Mouse (Mus musculus) heart, adult 2 months (tissue): ENCODE results near the gene Tubb4a. TPM values are rescaled to one million over a fixed set of nuclear protein-coding genes. Genes with fewer than 3 reads are reported as not detected.

Source experiments
- DNase-seq, 2 experiments: peaks; one replicate each; pipeline ENCODE4 v3.0.0; 2021
- H3K27ac ChIP-seq: fragments of 200-600 bp; 2 replicates; pipeline ENCODE4 v1.8.1; 2022
- H3K27me3 ChIP-seq: fragments of 200-500 bp; 2 replicates; pipeline ENCODE4 v1.6.1; 2012; ENCODE audit warnings: mild to moderate bottlenecking, low read length, inconsistent platforms, mixed read lengths; ENCODE audit not compliant: control insufficient read depth, insufficient read depth
- H3K36me3 ChIP-seq: fragments of 200-500 bp; 2 replicates; pipeline ENCODE4 v1.6.1; 2012; ENCODE audit warnings: low read length, inconsistent platforms; ENCODE audit not compliant: control insufficient read depth, insufficient read depth
- H3K4me1 ChIP-seq: fragments of 200-500 bp; 2 replicates; pipeline ENCODE4 v1.6.1; 2011; ENCODE audit warnings: low read length; ENCODE audit not compliant: control insufficient read depth, insufficient read depth
- H3K4me3 ChIP-seq: fragments of 200-600 bp; 2 replicates; pipeline ENCODE4 v1.8.1; 2022
- H3K79me2 ChIP-seq: fragments of 200-500 bp; replicated peaks from 2 replicates; pipeline ENCODE4 v1.6.1; 2012; ENCODE audit warnings: mild to moderate bottlenecking, inconsistent platforms, low read length, moderate library complexity, mixed read lengths; ENCODE audit not compliant: control insufficient read depth, insufficient read depth
- H3K9ac ChIP-seq: fragments of 200-500 bp; 2 replicates; pipeline ENCODE4 v1.6.1; 2012; ENCODE audit warnings: low read depth, mild to moderate bottlenecking, control low read depth, inconsistent platforms, low read length, mixed read lengths
- CTCF ChIP-seq: fragments of 200-600 bp; IDR thresholded peaks from 2 replicates; pipeline ENCODE4 v1.8.1; 2022; ENCODE audit warnings: antibody characterized with exemption, mild to moderate bottlenecking, moderate library complexity
- EP300 ChIP-seq: fragments of 200-500 bp; IDR thresholded peaks from 2 replicates; pipeline ENCODE4 v1.6.1; 2011; ENCODE audit warnings: low read depth, low read length, control low read depth; ENCODE audit not compliant: insufficient read depth
- POLR2A ChIP-seq: fragments of 200-500 bp; IDR thresholded peaks from 2 replicates; pipeline ENCODE4 v1.6.1; 2011; ENCODE audit warnings: mild to moderate bottlenecking, low read depth, low read length, control low read depth; ENCODE audit not compliant: insufficient read depth
- WGBS: fragments of 180-500 bp; shearing (Covaris S2); methylation state at CpG from one replicate; pipeline ENCODE4 v1.1.7; 2018; 5-methylcytosine and 5-hydroxymethylcytosine counted together
- intact Hi-C: fragments of 180-260 bp; cut with DNase I; formaldehyde crosslinking; loops from one replicate; pipeline ENCODE4 v1.15.1; 2025
- polyA plus RNA-seq: library from polyadenylated mRNA; depleted of rRNA; stranded (reverse); fragments of >200 nt; gene quantifications from 2 replicates; pipeline ENCODE4 v1.2.3, GENCODE M21; 2012
- total RNA-seq, 2 experiments: library from RNA; stranded (reverse); gene quantifications; 2 replicates each; pipeline ENCODE4 v1.2.3; 2021

Tubb4a gene
- total and polyA plus RNA-seq, 3 experiments = 1.5 to 4.0 (median 2.7) TPM

DNA sequence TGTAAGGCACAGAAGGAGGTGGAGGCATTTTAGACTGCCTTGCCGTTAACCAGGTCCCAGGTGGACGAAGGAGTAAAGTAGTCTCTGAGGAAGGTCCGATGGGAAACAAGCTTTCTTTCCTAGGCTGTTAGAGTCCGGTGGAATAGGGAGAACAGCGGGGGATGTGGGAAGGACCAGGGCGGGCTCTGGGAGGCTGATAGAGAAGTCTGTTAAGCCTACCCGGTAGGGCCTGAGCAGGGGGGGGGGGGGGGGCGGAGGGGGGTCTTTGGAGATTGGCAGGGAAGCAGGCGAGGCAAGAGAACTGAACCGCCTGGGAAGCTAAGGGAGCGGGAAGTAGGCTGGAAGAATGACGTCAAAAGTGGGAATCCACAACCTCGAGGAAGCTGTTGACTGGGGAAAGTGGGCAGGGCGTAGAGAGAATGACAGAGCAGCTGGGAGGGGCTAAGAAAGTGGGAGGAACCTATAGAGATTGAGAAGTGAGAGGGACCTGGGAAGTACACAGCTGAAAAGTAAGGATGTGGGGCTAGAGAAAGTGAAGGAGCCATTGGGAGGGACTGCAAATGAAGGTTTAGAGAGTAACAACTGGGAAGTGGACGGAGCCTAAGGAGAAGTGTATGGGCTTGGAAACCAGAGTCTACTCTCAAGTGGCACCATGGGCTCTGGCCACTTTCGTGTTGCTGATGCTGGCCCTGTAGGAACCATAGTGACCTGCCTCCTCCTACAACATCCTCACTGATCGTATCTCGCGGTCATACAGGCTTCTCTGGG is 8.5 kb upstream of the Tubb4a start:
- intact Hi-C loops = loop anchor here (1.0 to 2.0 kb wide), 4 partner anchors 71 to 239 kb away; partner anchors contain the start of gene Alkbh7
- no peak overlapping the region for H3K27ac ChIP-seq

DNA sequence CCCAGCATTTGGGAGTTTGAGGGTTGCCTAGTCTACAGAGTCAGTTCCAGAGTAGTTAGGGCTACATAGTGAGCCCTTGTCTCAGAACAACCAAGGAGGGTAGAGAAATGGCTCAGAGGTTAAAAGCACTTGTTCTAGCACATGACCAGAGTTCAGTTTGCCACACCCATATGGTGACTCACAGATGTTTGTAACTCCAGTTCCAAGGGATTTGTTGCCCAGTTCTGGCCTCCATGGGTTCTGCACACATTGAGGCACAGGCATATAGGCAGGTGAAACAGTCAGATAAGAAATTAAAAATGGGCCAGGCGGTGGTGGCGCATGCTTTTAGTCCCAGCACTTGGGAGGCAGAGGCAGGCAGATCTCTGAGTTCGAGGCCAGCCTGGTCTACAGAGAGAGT is 6.6 kb upstream of the Tubb4a start:
- Histone ChIP-seq H3K27ac (no peak overlapping the region), H3K27me3 (no peaks in the 10 kb centered on the region), H3K9ac (no peak overlapping the region), H3K4me3 (no peak overlapping the region), H3K79me2 (no peaks in the 10 kb centered on the region), H3K36me3 (no peaks in the 10 kb centered on the region), H3K4me1 (no peaks in the 10 kb centered on the region)
- intact Hi-C loops = no loop called here
- TF ChIP-seq POLR2A (no peak), CTCF (no peak), EP300 (no peak)
- no peak for DNase-seq
- 98% methylated on average over 3 of the region's 3 CpGs for WGBS

More for the DNA sequence above, 8.5 kb upstream of the Tubb4a start:
- no peaks in the 10 kb centered on the region for H3K79me2 ChIP-seq
- peak; percentile 65 to 75 for DNase-seq
- H3K9ac ChIP-seq = no peak overlapping the region
- H3K27me3 ChIP-seq = no peaks in the 10 kb centered on the region
- no peaks in the 10 kb centered on the region for H3K36me3 ChIP-seq
- no peaks in the 10 kb centered on the region for H3K4me1 ChIP-seq
- 2% methylated on average over 18 of the region's 19 CpGs for WGBS
- peak overlapping the region; percentile 14; the same call in 1 of the 2 replicates for H3K4me3 ChIP-seq
- TF ChIP-seq CTCF (no peak), POLR2A (no peak), EP300 (no peak)

DNA sequence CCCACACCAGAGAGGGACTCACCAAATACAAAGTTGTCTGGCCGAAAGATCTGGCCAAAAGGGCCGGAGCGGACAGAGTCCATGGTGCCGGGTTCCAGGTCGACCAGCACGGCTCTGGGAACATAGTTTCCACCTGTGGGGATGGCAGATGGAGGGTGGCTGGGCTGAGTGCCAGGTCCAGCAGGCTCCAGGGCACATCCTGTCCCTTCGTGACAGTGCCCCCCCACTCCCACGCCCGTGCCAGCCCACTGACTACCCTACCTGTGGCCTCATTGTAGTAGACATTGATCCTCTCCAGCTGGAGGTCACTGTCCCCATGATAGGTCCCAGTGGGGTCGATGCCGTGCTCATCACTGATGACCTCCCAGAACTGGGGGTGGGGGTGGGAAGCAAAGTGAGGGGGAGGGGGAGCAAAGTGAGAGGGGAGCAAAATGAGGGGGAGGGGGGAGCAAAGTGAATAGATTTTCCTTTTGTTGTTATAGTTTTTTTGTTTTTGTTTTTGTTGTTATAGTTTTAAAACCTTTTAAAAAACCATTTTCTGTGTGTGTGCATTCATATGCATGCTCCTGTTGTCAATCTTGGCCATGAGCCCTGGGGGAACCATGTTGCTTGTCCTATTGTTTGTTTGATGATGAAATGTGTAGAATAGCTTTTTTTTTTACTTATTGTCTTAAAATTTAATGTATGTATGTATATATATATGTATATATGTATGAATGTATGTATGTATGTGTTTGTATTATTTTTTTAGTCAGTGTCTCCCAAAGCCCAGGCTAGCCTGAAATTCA is 1.4 kb downstream of the Tubb4a start:
- no peak for DNase-seq
- no peaks in the 10 kb centered on the region for H3K4me1 ChIP-seq
- no peak overlapping the region for H3K27ac ChIP-seq
- 80% methylated on average over 11 of the region's 11 CpGs for WGBS
- intact Hi-C loops = no loop called here
- H3K36me3 ChIP-seq = no peaks in the 10 kb centered on the region
- H3K4me3 ChIP-seq = no peak overlapping the region
- H3K27me3 ChIP-seq = no peaks in the 10 kb centered on the region; the same call in 1 of the 2 replicates
- no peak for TF ChIP-seq CTCF
- no peak for TF ChIP-seq POLR2A
- no peak for TF ChIP-seq EP300
- H3K9ac ChIP-seq = no peak overlapping the region
- H3K79me2 ChIP-seq = no peaks in the 10 kb centered on the region

DNA sequence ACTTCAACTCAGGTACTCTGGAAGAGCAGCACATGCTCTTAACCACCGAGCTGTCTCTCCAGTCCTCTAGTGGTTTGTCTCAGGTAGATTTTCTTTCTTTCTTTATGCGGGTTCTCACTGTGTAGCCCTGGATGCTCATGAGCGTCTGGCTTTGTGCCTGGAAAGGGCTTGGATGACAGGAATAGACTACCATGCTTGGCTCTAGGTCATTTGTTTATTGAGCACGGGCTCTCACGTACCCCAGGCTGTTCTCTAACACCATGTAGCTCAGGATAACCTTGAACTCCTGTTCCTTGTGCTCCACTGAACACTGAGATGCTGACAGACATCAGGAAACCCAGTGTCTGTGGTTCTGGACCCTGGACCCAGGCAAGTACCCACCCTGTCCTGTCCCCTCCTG is 5.1 kb downstream of the Tubb4a start:
- H3K9ac ChIP-seq = no peak overlapping the region
- H3K79me2 ChIP-seq = no peaks in the 10 kb centered on the region
- no peak overlapping the region for H3K4me3 ChIP-seq
- H3K36me3 ChIP-seq = no peaks in the 10 kb centered on the region
- H3K27ac ChIP-seq = no peak overlapping the region
- TF ChIP-seq CTCF (no peak), POLR2A (no peak), EP300 (no peak)
- 69% methylated on average over 5 of the region's 5 CpGs for WGBS
- intact Hi-C loops = no loop called here
- H3K4me1 ChIP-seq = no peaks in the 10 kb centered on the region; the same call in 1 of the 2 replicates
- H3K27me3 ChIP-seq = no peaks in the 10 kb centered on the region; the same call in 1 of the 2 replicates
- DNase-seq = no peak

DNA sequence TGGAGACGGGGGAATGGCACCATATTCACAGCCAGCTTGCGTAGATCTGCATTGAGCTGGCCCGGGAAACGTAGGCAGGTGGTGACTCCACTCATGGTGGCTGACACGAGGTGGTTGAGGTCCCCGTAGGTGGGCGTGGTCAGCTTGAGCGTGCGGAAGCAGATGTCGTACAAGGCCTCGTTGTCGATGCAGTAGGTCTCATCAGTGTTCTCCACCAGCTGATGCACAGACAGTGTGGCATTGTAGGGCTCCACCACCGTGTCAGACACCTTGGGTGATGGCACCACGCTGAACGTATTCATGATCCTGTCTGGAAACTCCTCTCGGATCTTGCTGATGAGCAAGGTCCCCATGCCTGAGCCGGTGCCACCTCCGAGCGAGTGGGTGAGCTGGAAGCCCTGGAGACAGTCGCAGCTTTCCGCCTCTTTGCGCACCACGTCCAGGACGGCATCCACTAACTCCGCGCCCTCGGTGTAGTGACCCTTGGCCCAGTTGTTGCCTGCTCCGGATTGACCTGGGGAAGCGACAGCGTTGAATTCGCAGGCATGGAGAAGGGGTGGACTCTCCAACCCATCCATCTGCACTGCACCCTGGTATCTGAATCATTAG is 6.2 kb downstream of the Tubb4a start:
- intact Hi-C loops = no loop called here
- TF ChIP-seq EP300 (no peak), POLR2A (no peak), CTCF (no peak)
- DNase-seq = no peak
- no peak overlapping the region for H3K4me3 ChIP-seq
- WGBS = 92% methylated on average over 31 of the region's 31 CpGs
- H3K9ac ChIP-seq = no peak overlapping the region
- no peaks in the 10 kb centered on the region; the same call in 1 of the 2 replicates for H3K4me1 ChIP-seq
- no peaks in the 10 kb centered on the region; the same call in 1 of the 2 replicates for H3K27me3 ChIP-seq
- no peak overlapping the region for H3K27ac ChIP-seq
- no peaks in the 10 kb centered on the region for H3K36me3 ChIP-seq
- H3K79me2 ChIP-seq = no peaks in the 10 kb centered on the region

DNA sequence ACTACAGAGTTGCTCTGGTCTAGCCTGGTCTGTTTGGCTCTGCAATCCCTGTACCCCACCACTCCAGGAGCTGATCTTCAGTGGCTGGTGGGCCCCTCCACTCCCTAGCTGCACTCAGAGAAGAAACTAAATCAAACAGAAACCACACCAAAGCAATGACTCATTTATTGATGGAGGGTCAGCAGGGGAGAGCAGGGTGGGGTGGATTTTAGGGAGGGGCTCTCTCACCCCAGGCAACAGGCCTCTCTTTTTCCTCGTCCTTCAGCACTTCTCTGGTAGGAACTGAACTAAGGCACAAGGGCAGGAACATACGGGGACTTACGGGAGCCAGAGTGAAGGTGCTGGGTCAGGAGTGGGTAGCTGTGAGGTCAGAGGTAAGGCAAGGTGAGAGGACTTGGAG is 7.7 kb downstream of the Tubb4a start:
- H3K9ac ChIP-seq = no peak overlapping the region
- 80% methylated on average over 3 of the region's 3 CpGs for WGBS
- TF ChIP-seq EP300 (no peak), POLR2A (no peak), CTCF (no peak)

More for the DNA sequence above, 7.7 kb downstream of the Tubb4a start:
- Histone ChIP-seq H3K79me2 (no peaks in the 10 kb centered on the region), H3K27me3 (no peaks in the 10 kb centered on the region), H3K36me3 (no peaks in the 10 kb centered on the region), H3K27ac (no peak overlapping the region), H3K4me3 (no peak overlapping the region), H3K4me1 (no peaks in the 10 kb centered on the region; the same call in 1 of the 2 replicates)
- intact Hi-C loops = no loop called here
- no peak for DNase-seq
